Mouse (Mus musculus) kidney, postnatal 14 days (tissue): ENCODE results near the gene Cnn2.

Source experiments
- DNase-seq: peaks from one replicate; pipeline ENCODE4 v3.0.0; 2022; ENCODE audit warnings: mixed read lengths

Cnn2 gene

DNA sequence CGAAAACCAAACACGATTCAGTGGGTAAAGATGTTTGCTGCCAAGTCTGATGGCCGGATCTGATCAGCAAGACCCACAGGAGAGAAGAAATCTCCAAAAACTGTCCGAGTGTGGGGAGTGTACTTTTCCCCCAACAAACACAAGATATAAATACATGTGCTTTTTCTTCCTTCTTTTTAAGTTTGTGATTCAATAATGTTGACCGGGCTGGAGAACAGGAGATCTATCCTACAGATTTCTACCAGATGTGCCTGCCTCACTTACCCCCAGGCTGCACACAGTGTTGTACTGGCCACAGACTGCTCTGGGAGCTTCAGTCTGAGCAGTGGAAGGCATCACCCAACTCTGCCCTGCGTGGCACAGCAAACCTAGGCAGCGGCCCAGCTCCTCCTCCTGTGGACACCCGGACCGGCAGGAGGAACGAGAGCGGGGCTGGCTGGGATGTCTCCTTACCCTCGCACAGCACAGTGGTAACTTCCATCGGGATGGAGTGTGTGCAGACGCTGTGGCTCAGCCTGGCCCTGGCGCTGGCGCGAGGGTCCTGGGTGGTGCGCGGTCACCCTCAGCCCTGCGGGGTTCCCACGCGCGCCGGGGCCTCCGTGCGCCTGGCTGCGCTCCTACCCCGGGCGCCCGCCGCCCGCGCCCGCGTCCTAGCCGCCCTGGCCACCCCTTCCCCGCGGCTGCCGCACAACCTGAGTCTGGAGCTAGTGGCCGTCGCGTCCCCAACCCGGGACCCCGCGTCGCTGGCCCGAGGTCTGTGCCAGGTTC, 17.8 kb upstream of the Cnn2 start, which contains the start of gene Grin3b:
Gene Grin3b (plus strand): TSS at position 301 of the 768 bp plus-strand sequence.
- no peak for DNase-seq

DNA sequence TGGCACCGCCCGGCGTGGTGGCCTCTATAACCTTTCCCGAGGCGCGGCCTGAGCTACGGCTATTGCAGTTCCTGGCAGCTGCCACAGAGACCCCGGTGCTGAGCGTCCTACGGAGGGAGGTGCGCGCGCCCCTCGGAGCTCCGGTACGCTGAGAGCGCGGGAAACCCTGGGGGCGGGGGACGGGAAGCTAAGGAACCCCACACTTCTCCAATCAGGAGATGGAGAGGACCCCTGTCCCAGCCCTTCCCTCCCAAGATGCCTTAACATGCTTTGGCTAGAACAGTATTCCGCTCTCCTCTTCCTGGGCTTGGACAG, 17.2 kb upstream of the Cnn2 start:
- no peak for DNase-seq

DNA sequence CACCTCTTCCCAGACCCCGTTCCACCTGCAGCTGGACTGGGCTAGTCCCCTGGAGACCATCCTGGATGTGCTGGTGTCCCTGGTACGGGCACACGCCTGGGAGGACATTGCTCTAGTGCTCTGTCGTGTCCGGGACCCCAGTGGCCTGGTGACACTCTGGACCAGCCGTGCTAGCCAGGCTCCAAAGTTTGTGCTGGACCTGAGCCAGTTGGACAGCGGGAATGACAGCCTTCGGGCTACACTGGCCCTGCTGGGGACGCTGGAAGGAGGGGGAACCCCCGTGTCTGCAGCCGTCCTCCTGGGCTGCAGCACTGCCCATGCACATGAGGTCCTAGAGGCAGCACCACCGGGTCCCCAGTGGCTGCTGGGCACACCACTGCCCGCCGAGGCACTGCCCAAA, 15.6 kb upstream of the Cnn2 start:
- DNase-seq: peak; percentile 78

DNA sequence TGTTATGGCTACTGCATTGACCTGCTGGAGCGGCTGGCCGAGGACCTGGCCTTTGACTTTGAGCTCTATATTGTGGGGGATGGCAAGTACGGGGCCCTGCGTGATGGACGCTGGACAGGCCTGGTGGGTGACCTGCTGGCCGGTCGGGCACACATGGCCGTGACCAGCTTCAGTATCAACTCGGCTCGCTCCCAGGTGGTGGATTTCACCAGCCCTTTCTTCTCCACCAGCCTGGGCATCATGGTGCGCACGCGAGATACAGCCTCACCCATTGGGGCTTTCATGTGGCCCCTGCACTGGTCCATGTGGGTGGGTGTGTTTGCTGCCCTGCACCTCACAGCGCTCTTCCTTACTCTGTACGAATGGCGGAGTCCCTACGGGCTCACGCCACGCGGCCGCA, 14.3 kb upstream of the Cnn2 start:
- DNase-seq: no peak

DNA sequence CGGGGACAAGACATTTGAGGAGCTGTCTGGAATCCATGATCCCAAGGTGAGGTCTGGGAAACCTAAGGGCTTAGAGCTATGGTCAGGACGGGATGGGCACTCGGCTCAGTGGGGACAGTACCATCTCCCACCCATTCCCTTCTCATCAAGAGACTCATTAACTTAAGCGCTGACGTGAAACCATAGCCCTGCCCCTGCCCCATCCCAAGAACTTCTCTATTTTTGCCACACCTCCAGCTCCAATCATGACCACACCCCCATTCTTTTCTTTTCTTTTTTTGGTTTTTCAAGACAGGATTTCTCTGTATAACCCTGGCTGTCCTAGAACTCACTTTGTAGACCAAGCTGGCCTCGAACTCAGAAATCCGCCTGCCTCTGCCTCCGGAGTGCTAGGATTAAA, 13.7 kb upstream of the Cnn2 start:
- DNase-seq: no peak

DNA sequence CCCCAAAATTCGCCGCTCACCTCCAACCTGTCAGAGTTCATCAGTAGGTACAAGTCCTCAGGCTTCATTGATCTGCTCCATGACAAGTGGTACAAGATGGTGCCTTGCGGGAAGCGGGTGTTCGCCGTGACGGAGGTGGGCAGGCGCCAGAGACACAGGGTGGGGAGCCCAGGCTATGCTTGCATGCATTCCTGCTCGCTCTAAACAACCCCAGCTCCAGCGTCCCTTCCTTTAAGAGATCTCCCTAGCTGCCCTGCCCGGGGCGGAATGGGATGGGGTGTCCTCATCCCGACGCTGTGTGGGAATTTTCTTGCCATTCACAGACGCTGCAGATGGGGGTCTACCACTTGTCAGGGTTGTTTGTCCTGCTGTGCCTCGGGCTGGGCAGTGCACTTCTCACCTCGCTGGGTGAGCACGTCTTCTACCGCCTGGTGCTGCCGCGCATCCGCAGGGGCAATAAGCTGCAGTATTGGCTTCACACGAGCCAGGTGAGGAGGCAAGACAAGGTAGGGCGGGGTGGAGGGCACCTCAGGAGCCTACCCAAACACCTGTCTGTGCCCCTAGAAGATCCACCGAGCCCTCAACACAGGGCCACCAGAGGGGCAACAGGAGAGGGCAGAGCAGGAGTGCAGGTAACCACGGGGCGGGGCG, 12.2 kb upstream of the Cnn2 start:
- DNase-seq: no peak

DNA sequence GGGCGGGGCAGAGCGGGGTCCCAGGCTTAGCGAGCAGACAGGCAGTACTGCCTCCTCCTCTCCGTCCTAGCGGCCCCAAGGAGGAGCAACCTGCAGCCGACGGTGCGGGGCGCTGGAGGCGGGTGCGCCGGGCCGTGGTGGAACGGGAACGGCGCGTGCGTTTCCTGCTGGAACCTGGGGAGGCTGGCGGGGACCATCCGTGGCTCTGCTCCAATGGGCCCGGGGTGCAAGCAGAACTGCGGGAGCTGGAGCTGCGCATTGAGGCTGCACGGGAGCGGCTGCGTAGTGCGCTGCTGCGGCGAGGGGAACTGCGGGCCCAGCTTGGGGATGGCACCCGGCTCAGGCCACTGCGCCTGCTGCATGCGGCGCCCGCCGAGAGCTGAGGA, 11.7 kb upstream of the Cnn2 start:
- no peak for DNase-seq

DNA sequence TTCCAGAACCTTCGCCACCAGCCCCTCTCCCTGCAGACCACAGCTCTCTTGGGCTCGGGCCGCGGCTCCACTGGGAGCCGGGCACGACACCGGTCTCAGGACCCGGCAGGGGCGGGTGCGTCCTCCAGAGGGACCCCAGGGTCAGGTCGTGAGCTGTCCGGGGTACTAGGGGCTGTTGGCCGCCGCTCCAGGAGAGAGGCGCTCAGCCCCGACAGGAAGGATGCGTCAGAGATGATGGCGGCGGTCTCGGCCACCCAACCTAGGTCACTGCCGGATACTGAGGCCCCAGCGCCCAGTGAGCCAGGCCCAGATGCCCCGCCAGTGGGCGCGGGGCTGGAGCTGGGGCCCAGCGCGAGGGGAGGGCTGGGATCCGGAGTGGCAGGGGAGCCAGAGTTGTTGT, 11.1 kb upstream of the Cnn2 start:
- no peak for DNase-seq

DNA sequence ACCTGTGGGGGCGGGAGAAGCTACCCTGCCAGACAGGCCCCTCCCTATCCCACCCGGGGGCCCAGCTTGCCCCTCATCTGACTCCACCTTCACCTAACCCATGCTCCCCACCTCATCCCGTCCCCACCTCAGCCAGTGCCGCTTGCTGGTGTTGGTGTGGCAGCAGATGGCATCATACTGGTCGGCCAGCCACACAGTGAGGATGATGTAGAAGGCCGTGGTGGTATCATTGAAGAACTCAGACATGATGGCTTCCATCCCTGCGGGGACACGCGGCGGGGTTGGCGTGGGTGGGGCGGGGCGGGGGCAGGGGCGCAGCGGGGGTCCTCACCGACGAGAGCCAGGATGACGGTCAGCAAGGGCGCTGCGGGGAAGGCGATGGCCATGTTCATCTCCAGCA, 10.3 kb upstream of the Cnn2 start:
- DNase-seq: no peak

DNA sequence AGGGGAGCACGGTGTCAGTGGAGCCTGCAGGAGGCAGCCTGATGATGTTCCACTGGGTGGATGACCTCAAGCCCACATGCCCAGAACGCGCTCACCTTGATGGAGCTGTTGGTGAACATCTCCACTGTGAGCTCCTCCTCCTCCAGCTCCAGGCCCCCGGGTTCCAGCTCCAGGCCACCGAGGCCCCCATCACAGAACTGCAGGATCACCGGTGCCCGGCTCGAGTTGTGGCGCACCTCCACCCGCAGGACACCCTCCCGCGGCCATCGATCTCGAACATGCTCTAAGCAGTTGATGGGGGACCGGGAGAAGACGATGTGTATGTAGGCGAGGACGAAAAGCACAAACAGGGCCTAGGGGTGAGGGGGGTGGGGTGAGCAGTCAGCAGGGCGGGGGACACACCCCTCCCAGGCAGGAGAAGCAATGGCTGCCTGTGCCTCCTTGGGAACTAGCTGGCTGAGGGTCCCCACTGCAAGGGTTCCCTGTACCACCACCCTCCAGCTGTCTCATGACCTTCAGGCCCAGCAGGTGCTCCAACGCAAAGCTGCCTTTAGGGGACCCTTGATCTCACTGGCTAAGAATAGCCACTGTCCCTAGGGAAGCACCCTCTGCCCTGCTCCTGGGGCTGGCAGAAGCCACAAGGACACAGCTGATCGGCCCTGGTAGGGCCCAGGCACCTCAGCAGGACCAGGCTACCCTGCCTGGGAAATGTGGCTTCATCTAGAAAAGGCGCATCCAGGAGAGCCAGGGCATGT, 8.8 kb upstream of the Cnn2 start:
- no peak for DNase-seq

DNA sequence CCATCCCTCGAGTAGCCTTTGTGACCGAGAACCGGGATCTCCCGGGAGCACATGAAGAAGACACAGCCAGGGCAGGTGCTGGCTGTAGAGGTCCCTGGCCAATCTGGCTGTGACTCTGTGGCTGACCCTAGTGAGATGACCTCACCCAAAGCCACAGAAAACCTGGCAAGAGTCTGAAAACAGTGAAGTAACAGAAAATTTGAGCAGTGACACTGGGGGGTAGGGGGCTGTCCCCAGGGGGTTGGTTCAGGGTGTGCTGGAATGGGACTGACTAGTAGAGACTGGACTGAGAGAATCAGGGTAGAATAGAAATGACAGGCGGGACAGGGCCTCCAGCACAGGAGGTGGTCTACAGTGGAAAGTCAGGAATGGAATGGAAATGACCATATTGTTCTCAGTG, 5.2 kb upstream of the Cnn2 start:
- DNase-seq: no peak

DNA sequence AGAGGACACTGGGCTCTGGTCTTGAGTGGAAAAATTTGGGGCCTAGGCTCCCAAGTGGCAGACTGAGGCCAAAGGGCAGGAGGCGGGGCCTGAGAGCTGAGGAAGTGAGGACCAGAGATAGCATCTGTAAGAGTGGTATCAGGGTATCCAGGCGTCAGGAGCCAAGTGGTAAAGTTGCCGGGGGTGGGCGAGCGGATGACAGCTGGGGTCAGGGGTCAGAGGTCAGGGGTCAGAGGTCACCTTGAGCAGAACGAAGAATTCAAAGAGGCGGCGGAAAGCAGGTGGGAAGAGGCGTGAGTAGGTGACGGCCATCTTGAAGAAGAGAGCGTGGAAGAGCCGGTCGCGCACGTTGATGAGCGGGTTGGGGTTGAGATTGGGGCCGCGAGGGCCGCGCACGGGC, 4.7 kb upstream of the Cnn2 start:
- DNase-seq: peak; percentile 83

DNA sequence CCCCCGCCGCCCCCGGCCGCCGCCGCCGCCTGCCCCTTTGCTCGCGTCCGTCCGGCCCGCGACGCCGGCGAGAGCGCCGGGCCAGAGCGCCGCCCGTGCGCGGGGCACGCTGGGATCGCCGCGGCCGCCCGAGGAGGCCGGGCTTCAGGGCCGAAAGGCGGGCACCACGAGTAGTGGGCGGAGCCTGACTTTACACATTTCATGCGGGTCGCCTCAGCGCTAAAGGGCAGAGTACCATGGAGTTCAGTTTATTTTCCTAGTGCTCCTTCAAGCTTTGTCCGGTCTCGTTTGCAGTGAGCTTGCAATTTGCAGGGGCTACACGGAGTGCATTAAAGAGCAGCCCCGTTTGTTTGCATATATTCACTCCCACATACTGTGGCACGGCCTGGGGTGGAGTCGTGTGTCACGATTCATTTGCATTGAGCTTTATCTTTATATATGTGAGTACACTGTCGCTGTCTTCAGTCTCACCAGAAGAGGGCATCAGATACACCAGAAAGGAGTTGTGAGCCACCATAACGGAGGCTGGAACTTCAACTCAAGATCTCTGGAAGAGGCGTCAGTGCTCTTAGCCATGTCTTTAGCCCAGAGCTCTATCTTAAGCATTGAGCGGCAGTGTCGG, 4.1 kb upstream of the Cnn2 start, which contains the start of gene Tmem259:
Gene Tmem259 (minus strand): TSS at position 136 of the 622 bp plus-strand sequence.
- peak; percentile 94 for DNase-seq

DNA sequence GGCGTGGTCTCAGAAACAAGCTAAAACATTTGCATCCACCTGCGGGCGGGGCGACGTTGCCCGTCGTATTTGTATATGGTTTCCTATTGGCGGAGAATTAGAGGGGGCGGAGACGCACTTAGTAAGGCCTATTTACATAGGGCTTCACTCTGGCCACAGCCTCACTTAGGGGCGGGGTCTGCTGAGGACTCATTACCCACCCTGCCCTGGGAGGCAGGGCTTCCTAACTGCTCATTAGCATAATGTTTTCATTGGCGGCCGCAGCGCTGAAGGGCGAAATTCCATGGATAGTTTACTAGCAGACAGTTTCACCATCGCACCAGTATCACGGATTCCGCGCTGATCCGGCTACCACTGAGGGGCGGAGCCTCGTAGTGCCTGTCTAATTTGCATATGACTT, 3.5 kb upstream of the Cnn2 start:
- peak; percentile 99 for DNase-seq

DNA sequence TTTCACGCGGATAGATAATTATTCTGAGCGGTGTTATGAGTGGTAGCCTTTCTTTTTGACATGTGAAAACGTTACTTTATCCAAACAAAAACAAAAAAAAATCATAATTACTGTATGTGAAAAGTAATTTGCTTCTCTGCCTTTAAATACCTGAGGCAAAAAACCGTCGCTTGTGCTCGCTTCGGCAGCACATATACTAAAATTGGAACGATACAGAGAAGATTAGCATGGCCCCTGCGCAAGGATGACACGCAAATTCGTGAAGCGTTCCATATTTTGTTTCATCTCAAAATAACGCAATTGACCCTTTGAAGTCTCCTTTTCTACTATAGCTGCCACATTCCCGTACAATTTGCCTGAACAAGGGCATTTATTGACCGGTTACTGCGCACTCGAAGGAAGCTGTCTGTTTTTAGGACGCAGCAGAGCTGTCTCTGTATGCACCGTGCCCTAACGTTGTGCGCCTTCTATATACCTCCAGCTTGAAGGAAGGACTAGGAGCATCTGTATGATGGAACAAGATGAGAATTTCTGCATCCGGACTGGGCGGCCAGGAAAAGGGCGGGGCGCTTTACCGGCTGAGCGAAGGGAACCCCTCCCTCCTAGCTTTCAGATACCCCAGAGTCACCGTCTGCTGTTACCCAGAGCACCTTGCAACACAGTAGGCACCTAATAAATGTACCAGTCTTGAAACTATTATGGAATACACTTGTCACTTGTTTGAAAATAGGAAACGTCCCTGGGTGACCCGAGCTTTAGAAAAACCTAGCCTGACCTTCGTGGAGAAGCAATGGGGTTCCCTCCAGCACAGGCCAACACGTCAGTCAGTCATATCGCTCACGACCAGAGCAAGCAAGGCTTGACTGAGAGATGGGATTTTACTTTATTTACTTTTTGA, 2.8 kb upstream of the Cnn2 start:
- DNase-seq: peak; percentile 65

DNA sequence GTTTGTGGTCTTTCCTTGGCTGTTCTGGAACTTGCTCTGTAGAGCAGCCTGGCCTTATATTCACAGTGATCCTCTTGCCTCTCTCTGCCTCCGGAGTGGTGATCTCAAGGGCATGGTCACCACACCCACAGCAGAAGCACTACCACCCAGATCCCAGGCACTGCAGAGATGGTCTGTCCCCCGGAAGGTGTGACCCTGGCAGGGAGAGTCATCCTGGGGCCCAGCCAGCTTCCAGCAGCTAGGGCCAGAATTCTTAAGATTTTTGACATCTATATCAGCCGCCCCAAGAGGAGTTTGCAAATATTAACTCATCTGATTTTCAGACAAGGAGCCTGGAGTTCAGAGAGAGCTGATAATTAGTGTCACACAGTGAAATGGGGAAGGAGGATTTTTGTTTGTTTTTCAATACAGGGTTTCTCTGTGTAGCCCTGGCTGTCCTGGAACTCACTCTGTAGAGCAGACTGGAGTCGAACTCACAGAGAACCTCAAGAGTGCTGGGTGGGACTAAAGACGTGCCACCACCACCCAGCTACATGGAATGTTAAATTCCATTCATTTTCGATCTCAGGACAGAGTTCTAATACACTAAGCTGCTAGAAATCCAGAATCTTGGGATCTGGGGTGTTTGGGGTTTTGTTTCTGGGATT, 2.0 kb upstream of the Cnn2 start:
- no peak for DNase-seq

DNA sequence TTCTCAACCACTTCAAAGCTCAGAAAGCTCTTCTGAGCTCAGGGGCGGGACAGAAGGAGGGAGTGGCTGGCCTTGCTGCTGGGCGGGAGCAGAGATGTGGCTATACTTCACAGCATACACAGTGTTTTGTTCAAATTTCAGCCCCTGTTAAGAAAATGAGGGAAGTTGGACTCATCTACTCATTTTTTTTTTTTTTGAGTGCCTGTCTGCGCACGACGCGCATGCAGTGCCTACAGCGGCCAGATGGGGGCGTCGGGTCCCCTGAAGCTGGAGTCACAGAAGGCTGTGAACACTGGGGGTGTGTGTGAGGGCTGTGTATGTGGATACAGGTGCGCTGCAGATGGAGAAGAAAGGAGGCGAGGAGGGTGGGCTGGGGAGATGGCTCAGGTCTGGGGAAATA, 1.4 kb upstream of the Cnn2 start:
- peak; percentile 90 for DNase-seq

DNA sequence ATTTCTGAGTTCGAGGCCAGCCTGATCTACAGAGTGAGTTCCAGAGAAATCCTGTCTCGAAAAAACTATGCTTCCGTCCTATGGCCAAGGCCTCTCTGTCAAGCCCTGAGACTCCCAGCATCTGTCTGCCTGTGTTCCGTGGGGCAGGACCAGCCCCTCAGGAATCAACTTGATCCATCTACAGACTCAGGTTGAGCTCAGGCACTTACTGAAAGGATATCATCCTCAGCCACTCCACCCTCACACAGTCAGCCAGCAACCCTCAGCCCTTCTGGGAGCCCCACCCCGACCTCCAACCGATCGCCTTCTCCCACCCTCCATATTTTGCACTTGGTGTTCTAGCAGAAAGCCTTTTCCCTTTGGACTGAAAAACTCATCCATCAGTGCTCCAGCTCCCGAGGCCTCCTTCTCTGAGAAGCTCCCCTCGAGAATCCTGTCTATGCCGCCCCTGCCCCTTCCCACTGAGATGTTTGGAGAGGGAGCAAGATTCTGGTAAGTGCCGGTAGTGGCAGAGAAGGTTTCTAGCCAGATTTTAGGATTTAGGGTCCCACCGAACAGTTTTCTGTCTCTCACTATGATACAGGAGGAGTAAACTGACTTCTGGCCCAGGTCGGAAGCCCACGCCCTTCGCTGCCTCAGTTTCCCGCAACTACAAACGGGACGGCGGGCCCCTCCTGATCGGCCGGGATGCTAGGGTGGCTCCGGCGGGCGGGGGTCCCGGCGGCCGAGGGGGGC, 446 bp upstream of the Cnn2 start:
- no peak for DNase-seq

DNA sequence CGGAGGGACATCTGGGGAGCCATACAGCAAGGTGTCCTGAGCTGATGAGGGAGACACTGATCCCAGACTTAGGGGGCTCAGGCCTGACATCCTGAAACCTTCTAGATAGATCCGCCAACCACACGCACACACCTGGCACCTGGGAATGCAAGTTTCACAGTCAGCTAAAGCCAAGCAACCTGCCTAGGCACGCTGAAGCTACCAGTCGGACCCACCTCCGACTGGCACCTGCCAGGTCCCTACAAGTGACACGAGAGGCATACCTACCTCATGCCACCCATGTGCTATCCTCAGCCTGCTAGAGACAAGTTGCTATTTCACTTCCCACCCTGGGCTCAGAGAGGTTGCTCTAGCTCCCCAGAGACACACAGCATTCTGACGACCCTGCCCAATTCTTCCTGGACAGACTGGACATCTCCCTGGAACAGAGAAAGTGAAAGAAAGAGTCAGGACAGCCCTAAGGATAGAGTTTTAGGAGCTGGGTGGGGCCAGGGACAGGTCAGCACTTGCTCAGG, 945 bp downstream of the Cnn2 start:
- no peak for DNase-seq

DNA sequence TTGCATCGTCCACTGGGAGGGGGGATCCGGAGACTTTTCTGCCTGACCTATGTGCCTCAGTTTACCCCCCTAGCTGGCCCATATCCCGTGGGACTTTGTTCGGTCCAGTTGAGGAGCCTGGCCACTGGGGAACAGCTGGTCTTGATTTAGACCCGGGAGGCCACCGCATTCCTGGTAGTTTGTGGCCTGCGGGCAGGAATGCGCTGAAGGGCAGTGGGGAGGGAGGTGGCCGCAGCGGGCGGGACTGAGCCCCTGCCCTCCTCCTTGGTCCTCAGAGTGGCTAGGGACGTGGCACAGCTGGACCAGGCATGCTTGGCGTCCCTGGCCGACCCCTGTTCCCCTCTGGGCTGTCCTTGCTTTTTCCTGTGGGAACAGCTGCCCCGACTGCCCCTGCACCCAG, 1.5 kb downstream of the Cnn2 start:
- DNase-seq: peak; percentile 63

DNA sequence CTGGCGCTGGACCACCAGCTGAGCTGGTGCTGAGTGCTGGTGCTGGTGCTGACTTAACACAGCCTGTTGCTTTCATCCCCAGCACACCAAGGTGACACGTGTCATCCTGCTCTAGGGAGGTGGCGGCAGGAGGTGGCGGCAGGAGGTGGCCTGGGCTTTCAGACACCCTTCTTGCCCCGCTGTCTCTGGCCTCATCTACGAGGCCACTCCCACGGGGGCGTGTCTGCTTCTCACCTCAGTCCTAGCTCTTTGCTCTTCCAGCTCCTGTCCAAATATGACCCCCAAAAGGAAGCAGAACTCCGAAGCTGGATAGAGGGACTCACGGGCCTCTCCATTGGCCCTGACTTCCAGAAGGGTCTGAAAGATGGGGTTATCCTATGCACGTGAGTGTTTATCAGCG, 2.7 kb downstream of the Cnn2 start:
- DNase-seq: no peak
